Mouse (Mus musculus) ES-Bruce4 (cell line): ENCODE measurements at regions not wholly inside any gene's neighbourhood (a gene's known extent, or its start where the extent isn't known, plus 50 kb on each side); places are given as distances from the start of the nearest gene placed in this dataset.

ENCODE experiments used
- CTCF ChIP-seq: IDR thresholded peaks from one replicate; pipeline ENCODE4 v1.8.1; 2011; ENCODE audit warnings: low read depth, low read length
- EP300 ChIP-seq: IDR thresholded peaks from 2 replicates; pipeline ENCODE4 v1.6.1; 2011; ENCODE audit warnings: low read depth, low read length; ENCODE audit not compliant: insufficient read depth

DNA sequence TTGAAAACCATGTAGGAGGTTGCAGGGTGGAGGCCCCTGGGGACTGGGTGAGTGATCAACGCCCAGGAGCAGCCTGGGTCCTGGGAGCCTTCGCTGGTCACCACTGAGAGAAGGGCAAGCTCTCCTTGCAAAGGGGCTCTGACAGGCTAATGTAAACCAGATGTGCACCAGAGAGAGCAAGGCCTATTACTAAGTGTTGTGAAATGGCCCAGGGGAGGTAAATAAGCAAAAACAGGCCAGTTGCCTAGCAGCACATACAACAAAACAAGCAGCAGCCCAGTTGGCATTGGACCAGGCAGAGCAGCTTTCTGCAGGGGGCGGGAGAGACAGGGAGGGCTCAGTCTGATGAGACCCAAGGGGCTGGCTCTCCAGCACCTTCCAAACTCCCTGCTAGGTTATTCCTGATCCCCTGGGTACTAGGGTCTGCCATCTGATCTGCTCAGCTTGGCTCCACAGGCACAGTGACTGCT is 239.5 kb upstream of the Fggy start:
- TF ChIP-seq CTCF (no peak), EP300 (no peak)
